Mouse (Mus musculus): ENCODE results near the gene Crmp1.

Crmp1 gene

GRCm38 (mm10) chr5:37312980-37313722 lies 71.4 kb downstream of the Crmp1 start:
- no peak for DNase-seq

GRCm38 (mm10) chr5:37318715-37319114 lies 77.0 kb downstream of the Crmp1 start:
- DNase-seq = no peak

GRCm38 (mm10) chr5:37320174-37320573 lies 78.4 kb downstream of the Crmp1 start:
- DNase-seq = no peak

- no peak for DNase-seq
Observed at GRCm38 (mm10) chr5:37320761-37321160, 79.0 kb downstream of the Crmp1 start.

- no peak for DNase-seq
Observed at GRCm38 (mm10) chr5:37326675-37327074, 84.9 kb downstream of the Crmp1 start.

- DNase-seq = no peak
Observed at GRCm38 (mm10) chr5:37330449-37331132, 88.9 kb downstream of the Crmp1 start.

GRCm38 (mm10) chr5:37331133-37331505 lies 89.4 kb downstream of the Crmp1 start:
- no peak for DNase-seq

- no peak for DNase-seq
Observed at GRCm38 (mm10) chr5:37332066-37332465, 90.3 kb downstream of the Crmp1 start.

- no peak for DNase-seq
Observed at GRCm38 (mm10) chr5:37335061-37335460, 93.3 kb downstream of the Crmp1 start.

GRCm38 (mm10) chr5:37336485-37337105 lies 94.9 kb downstream of the Crmp1 start, which contains the start of gene Evc:
Gene Evc (minus strand): TSS chr5:37336894.
- no peak for DNase-seq

GRCm38 (mm10) chr5:37337696-37338095 lies 96.0 kb downstream of the Crmp1 start:
- DNase-seq = no peak

GRCm38 (mm10) chr5:37338288-37338687 lies 96.5 kb downstream of the Crmp1 start, which contains the start of gene Evc2:
Gene Evc2 (plus strand): TSS chr5:37338499.
- DNase-seq = no peak

Measured in cerebellum, adult 11-12 months (tissue).